Mouse (Mus musculus): Measurements from ENCODE around the gene Krt1. TPM values are rescaled to one million over a fixed set of nuclear protein-coding genes. Genes with fewer than 3 reads are reported as not detected.

The Krt1 gene
- polyA plus RNA-seq, 1 experiment from 2014 or later = 0.43 TPM

Small RNA genes lying within 50 kb of the gene (microRNA-seq; reads per million reads assigned to microRNA genes)
- gene Gm44356 (ENCODE audit: borderline number of aligned reads) = not detected

Other genes starting within 250 kb of the Krt1 start
- not detected in 2 replicates for gene Gm5414, start 222.6 kb downstream of the Krt1 start, polyA plus RNA-seq (2014; fragmentation: Nextera tagmentation; extraction: Ambion mirVana)
- not detected in 2 replicates for gene Gm5478, start 203.4 kb downstream of the Krt1 start, polyA plus RNA-seq (2014; fragmentation: Nextera tagmentation; extraction: Ambion mirVana)
- not detected in 2 replicates for gene Krt6b, start 170.5 kb downstream of the Krt1 start, polyA plus RNA-seq (2014; fragmentation: Nextera tagmentation; extraction: Ambion mirVana)
- gene Krt6a, start 156.5 kb downstream of the Krt1 start, polyA plus RNA-seq (2014; fragmentation: Nextera tagmentation; extraction: Ambion mirVana) = not detected in 2 replicates
- 0.48 and 0.63 TPM in 2 replicates for gene Krt5, start 137.9 kb downstream of the Krt1 start, polyA plus RNA-seq (2014; fragmentation: Nextera tagmentation; extraction: Ambion mirVana)
- gene Krt71, start 107.7 kb downstream of the Krt1 start, polyA plus RNA-seq (2014; fragmentation: Nextera tagmentation; extraction: Ambion mirVana) = not detected in 2 replicates
- gene Krt72, start 64.3 kb downstream of the Krt1 start, polyA plus RNA-seq (2014; fragmentation: Nextera tagmentation; extraction: Ambion mirVana) = not detected in 2 replicates
- not detected in 2 replicates for gene Krt73, start 48.4 kb downstream of the Krt1 start, polyA plus RNA-seq (2014; fragmentation: Nextera tagmentation; extraction: Ambion mirVana)
- gene Krt2, start 32.6 kb downstream of the Krt1 start, polyA plus RNA-seq (2014; fragmentation: Nextera tagmentation; extraction: Ambion mirVana) = not detected in 2 replicates
- gene Krt77, start 18.9 kb upstream of the Krt1 start, polyA plus RNA-seq (2014; fragmentation: Nextera tagmentation; extraction: Ambion mirVana) = not detected in 2 replicates
- not detected in 2 replicates for gene Krt76, start 42.1 kb upstream of the Krt1 start, polyA plus RNA-seq (2014; fragmentation: Nextera tagmentation; extraction: Ambion mirVana)
- gene Krt4, start 73.9 kb upstream of the Krt1 start, polyA plus RNA-seq (2014; fragmentation: Nextera tagmentation; extraction: Ambion mirVana) = not detected in 2 replicates
- 0.08 TPM in 1 of 2 replicates, not detected in the other for gene Krt79, start 89.5 kb upstream of the Krt1 start, polyA plus RNA-seq (2014; fragmentation: Nextera tagmentation; extraction: Ambion mirVana)
- gene Krt78, start 103.5 kb upstream of the Krt1 start, polyA plus RNA-seq (2014; fragmentation: Nextera tagmentation; extraction: Ambion mirVana) = not detected in 2 replicates
- 103 TPM in 2 replicates for gene Krt8, start 153.7 kb upstream of the Krt1 start, polyA plus RNA-seq (2014; fragmentation: Nextera tagmentation; extraction: Ambion mirVana)
- 110 and 113 TPM in 2 replicates for gene Krt18, start 177.4 kb upstream of the Krt1 start, polyA plus RNA-seq (2014; fragmentation: Nextera tagmentation; extraction: Ambion mirVana)
- gene Eif4b, start 223.0 kb upstream of the Krt1 start, polyA plus RNA-seq (2014; fragmentation: Nextera tagmentation; extraction: Ambion mirVana) = 154 and 162 TPM in 2 replicates
- gene Tns2, start 249.6 kb upstream of the Krt1 start, polyA plus RNA-seq (2014; fragmentation: Nextera tagmentation; extraction: Ambion mirVana) = 13.2 and 17.8 TPM in 2 replicates